Mouse (Mus musculus): ENCODE results near the gene AC170998.1.

The AC170998.1 gene

DNA sequence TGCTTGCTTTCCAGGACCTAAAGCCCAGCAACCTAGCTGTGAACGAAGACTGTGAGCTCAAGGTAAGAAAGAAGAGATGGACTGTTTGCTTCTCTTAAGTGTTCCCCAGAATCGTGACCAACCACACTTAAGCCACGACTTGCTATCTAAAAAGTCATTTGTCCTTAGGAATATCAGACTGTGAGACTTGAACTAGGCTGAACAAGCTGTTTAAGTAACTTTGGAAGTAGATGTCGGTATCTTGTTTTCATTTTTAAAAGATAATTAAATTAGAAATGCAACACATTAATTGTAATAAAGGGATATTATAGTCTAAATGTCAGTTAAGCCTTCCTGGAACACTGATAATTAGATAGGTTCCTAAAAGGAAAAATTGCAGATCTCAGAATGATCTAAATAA lies at the start of gene AC170998.1:
TSS of gene AC170998.1 (plus strand) at position 301 of the 400 bp plus-strand sequence.
- DNase-seq: no peak

DNA sequence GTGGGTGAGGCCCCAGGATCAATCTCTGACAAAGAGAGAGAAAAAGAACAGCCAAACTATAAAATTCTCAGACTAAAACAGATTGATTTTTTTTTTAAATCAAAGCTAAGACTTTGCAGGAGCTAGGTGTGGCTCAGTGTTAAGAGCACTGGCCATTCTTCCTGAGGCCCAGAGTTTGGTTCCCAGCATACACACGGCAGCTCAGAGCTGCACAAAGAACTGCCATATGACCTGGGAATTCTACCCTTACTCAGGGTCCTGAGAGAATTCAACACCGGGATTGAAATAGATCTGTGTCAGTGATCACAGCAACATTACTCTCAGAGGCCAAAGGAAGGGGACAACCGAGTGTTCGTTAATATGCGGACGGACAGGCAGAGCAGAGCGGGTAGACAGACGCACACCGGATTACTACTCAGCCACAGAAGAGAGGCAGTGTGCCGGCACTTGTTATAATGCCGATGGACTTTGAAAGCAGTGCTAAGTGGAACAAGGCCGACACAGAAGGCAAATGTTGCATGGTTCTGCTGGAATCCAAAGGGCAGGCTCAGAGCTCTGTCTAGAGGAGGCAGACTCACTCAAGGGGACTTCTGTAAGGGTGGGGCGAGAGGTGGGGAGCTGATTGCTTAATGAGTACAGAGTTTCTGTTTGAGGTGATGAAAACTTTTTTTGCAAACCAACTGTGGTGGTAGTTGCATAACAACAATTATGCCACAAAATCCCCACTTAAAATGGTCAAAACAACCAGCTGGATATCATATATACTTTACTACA lies 43.4 kb upstream of the AC170998.1 start:
- DNase-seq: peak; percentile 85

DNA sequence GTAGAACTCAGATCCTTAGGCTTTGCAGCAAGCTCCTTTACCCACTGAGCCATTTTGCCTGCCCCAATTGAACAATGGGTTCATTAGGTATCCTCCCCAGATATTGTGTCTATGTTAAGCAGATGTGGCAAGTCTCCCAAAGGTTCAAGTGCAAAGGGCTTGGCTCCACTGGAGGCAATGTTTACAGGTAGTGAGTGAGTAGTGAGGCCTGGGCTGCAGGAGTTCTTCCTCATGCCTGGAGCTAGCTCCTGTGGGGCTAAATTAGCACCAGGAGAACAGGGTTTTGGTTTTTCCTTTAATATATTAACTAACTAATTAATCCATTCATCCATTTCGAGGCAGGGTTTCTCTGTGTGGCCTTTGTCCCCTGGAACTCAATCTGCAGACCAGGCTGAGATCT lies 42.3 kb upstream of the AC170998.1 start:
- peak; percentile 85 for DNase-seq

DNA sequence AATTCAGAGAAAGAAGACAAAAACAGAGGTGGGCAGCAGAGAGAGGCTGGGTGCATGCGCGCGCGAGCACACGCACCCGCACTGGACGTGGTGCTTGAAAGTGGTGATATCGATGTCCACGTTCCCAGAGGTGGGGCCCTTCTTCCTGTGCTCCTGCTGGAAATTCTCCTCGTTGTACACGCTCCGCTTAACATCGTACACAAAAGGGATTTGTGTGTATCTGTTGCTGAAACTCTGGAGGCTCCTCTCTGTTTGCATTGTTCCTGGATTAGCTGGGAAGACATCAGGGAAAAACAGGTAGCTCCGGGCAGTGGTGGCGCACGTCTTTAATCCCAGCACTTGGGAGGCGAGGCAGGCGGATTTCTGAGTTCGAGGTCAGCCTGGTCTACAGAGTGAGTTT lies 41.3 kb upstream of the AC170998.1 start:
- DNase-seq: no peak

DNA sequence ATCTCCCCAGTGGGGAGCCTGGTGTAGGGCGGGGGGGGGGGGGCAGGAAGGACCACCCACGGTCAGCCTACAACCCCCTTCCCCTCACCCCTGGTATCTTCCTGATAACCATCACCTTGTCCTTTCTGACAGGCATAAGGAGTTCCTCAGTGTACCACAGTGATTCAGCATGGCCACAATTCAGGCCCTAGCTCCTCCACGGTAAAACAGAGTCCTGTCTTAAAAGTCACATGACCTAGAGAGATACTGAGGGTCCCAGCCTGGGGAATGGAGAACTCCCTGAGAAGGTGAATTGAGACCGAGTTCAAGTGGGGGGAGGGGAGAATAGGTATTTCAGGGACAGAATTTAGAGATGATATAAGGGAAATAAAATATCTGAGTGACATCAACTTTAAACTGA lies 38.5 kb upstream of the AC170998.1 start:
- DNase-seq: no peak

DNA sequence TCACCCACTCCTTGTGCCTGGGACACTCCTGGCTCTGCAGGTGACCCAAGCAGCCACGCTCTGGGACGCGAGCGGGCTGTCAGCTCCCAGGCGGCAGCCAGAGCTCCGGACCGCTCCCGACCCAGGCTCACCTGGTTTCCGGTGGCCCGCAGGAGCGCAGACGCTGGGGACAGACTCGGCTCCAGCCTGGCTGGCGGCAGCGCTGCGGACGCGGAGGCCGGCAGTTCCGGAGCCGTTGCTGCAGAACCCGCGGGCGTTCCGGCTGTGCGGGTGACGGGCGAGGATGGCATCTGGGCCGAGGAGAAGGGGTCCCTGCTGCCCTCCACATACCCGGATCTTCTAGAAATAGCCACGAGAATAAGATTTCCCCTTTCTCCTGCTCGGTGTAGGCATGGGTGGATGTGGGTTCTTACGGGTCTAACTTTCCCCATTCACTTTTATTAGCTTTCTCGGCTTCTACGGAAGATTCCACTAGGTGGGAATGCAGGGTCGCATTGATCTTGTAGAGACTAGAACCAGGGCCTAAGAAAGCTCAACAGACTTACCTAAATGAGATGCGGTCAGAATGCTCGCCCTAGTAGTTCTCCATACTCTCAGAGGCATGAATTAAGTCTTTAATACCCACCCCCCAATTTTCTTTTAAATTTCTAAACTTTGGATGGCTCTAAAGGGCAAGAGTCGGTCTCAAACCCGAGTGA lies 36.1 kb upstream of the AC170998.1 start, which contains the start of gene Slc26a8:
TSS of gene Slc26a8 (minus strand) at position 648 of the 698 bp plus-strand sequence.
- peak; percentile 38 for DNase-seq

DNA sequence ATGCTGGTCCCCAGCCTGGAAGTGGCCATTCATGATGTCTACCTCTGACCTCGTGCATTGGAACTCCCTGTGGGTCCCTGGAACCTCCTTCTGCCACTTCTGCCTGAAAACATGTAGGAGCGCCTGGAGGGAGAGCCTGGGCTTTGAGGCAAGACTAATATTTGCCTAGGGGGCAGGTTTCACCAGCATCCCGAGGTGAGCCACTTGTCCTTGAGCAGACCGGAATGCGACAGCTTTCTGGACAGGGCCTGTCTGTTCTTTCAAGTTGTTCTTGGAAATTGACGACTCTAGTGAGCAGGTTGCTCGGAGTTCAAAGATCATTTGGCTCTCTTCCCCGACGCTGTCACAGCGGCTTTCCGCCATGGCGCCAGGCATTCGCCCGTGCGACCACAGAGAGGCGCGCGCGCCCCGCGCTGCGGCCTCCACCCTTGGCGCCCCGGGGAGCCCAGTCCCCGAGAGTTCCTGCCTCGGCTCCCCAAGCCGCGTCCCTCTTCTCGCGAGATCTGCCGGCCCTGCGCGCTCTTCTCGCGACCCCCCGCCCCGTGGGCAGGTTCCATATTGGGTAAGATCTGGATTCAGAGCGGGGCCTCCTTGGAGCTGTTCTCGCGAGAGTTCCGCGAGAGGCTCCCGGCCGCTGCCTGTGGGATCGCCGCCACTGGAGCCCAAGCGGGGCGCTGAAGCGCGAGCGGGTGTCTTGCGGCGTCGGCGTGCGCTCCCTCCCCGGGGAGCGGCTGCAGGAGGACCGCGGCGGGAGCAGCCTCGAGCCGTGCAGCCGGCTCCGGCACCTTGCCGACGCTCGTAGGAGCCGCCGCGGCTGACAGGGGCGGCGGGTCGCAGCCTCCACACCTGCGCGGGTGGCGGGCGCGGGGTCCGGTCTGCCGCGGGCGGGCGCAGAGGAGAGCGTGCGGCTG lies 34.9 kb upstream of the AC170998.1 start, which contains the start of gene Mapk14:
TSS of gene Mapk14 (plus strand) at position 554 of the 911 bp plus-strand sequence.
- DNase-seq: peak; percentile 100

DNA sequence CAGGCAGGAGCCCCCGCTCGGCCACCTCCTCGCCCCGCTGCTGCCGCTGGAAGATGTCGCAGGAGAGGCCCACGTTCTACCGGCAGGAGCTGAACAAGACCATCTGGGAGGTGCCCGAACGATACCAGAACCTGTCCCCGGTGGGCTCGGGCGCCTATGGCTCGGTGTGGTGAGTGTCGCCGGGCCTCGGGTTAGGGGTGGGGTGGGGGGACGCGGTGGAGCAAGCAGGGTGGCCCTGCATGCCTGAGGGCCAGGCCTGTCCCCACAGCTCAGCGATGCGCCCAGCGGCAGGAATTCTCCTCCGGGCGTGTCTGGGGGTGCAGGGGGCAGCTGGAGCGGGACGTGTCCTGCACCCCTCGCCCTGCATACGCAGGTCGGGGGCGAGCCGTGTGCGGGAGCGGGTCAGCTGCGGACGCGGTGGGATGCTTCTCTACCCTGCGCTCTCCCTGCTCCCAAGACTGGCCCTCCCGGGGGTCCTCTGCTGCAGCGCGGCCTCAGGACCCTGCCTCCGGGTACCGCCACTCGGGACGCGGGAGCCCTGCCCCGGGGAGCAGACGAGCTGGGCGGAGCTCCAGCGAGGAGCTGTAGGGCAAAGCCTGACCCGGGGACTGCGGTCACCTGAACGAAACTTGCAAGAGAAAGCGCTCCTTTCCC lies 34.1 kb upstream of the AC170998.1 start:
- DNase-seq: peak; percentile 72

DNA sequence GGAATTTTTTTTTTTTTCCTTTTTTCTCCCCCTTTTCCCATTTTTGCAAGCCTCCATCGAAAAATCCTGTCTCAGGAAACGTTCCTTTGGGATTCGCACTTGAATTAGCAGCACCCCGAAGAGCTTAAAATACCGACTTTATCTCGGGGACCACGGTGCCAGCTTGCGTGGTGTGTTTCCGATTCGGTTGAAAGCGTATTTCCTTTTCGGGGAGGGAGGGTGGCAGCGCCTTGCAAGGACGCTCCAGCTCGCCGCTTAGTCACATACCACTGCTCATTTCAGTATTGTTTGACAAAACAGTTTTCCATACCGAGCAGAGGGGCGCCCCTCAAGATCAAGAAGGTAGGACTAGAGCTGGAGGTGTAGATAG lies 33.6 kb upstream of the AC170998.1 start:
- peak; percentile 43 for DNase-seq

DNA sequence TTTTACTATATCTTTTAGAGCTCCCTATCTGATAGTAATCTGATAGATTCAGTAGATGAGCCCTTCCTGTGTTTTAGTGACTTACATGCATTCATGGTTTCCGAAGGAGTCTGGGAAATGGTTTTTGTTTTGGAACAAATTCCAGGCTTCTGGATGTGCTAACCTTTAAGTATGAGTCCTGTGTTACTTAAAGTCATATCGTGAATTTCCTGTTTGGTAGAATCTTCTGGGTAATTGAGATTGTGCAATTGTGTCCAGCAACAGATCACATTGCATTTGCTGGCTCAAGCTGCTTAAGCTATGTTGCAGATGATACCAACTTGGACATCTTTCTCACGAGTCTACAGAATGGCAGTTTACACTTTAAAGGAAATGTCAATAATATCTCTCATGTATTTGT lies 32.8 kb upstream of the AC170998.1 start:
- no peak for DNase-seq

DNA sequence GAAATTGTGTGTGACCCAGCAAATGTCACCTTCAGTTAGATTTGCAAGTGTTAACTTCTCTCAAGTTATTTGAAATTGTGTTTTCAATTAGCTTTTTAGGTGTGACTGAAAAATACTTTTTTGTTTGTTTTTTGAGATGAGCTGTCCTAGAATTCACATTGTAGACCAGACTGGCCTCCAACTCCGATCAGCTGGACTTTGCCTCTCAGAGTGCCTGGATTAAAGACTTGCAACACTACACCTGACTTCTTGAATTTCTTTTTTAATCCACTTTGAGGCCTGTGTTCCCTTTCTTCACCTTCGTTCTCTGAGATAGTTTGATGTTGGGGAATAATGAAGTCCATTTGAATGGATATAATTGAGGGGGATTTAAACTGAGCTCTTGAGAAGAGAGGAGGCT lies 31.8 kb upstream of the AC170998.1 start:
- no peak for DNase-seq

DNA sequence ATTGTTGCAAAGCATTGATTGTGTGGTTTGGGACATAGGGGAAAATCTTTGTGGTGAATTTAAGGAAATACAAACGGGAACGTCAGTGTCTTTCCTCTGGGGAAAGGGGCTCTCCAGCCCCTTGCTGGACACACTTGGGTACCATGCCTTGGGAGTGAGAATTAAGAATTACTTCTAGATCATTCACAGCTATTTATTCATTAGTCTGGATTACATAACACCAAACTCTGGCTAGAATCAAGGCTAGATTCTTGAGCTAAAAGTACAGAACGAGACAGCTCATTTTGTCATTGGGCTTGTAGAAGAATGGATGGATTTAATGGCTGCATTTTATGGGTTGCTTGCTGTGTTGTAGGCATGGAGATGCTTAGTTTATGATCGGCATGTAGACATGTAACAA lies 31.1 kb upstream of the AC170998.1 start:
- no peak for DNase-seq

DNA sequence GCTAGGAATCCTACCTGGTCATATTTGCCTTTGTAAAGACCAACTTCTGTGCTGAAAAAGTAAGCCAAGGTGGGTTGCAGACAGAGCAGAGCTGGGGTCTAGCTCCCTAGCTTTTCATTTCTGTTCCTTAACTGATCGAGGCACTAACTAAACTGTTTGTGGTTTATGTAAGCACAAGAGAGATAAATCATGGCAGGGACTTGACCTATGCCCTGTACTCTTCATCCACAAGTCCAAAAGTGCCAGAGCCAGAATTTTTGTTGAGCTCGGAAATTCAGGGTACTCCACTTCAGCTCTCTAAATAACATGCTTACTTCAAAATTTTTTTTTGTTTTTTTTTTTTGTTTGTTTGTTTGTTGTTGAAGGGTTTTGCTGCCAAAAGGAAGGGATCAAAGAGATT lies 29.2 kb upstream of the AC170998.1 start:
- peak; percentile 67 for DNase-seq

DNA sequence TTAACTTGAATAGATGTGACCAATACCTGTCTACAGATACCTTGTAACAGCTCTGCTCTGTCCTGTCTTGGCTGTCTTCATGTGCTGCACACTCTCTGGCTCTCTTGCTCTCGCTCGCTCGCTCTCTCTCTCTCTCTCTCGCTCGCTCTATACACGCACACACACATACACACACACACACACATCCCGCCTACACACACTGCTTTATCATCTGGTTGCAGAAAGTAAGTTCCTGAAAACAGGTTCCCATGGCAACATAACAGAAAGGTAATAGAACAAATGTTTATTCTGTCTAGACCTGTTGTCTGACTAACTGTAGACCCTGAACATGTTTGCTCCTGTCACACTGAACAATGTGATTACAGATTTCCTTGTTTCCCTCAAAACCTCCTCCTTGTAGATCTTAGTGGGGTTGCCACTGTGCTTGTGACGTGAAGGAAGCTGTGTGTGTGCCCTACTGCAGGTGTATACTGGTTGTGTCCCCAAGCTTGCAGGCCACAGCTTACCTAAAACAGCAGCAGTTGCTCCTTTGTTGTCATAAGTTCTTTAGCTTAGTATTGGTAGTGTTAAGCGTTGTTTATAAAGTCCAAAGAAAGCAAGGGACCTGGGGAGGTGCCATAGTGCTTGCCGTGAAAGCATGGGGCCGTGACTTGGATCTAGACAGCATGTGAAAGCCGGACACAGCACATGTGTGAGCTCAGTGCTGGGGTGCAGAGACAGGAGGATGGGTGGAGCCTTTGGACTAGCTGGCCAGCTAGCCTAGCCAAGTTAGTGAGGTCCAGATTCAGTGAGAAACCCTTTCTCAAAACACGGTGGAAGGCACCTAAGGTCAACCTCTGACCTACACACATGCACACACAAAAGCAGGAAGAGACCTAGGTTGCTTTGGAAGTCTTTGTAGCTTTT lies 28.3 kb upstream of the AC170998.1 start:
- DNase-seq: no peak

DNA sequence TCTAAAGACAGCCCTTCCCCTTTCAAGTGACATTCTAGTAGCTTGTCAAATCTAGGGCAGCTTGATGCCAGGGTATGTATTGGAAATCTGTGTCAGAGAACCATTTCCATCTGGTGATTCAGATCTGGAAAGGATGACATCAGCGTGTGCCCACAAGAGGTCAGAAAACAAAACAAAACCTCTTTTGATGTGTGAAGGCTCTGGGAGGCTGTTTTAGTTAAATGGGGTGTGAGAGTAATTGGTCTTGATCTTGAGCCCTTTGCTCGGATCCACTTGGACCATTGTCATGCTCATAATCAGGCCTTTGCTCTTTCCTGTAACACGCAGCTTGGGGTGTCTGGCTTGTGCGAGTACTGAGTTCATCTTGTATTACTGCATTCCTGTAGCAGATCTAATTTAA lies 27.6 kb upstream of the AC170998.1 start:
- no peak for DNase-seq

DNA sequence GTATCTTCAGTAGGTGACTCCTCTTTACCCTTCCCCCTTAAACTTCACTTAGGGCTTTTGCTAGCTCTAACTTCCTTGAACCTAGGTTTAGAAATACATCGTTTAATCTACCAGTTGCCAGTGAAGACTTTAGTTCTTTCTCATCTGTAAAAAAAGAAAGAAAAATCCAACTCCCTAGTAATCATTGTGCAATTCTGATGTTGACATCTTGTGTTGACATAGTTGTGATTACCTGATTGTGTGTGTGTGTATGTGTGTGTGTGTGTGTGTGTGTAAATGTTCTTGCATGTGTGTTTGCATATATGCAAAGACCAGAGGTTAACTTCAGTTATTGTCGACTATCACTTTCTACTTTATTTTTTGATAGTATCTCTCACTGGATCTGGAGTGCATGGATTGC lies 27.2 kb upstream of the AC170998.1 start:
- no peak for DNase-seq

DNA sequence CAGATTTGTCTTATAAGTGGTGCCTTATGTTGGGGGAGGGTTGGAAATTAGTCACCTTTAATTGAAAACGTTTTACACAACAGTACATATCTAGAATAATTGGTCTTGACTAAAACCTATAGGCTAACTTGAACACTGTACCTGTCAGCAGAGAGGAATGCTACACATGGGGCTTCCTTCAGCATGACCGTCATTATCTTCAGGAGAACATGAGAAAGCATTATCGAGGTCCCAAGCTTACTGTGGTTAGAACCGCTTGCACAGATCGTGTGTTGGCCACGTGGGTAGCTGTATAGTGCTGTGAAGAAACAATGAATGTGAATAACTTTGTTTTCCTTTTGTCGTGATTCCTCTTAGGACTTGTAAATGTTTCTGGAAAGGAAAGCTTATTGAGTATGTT lies 26.1 kb upstream of the AC170998.1 start:
- no peak for DNase-seq

DNA sequence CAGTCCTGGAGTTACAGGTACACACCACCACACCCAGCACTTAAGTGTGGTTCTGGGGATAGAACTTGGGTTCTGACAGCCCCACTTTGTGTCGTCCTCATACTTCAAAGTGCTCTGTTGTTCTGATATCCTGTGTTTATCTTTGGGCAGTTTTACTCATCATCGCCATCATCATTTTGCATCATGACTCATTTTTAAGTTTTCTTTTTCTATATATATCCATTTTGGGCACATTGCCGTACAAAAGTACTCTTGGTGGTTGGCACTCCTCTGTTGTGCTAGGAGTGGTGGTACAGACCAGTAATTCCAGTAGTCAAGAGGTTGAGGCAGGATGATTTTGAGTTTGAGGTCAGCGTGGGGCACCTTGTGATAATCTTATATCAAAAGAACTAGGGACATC lies 24.7 kb upstream of the AC170998.1 start:
- no peak for DNase-seq

DNA sequence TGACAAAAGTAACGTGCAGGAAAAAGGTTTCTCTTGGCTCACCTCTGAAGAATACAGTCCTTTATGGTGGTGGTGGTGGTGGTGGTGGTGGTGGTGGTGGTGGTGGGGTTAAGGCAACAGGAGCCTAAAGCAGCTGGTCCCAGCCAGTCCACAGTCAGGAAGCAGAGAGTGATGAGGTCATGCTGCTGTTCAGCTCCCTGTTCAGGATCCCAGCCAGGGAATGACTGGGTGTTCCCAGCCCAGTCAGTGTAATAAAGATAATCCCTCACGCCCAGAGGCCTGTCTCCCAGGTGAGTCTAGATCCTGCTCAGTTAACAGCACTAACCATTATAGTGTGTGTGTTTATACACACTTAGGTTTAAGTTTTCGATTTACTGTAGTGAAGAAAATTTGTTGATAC lies 24.1 kb upstream of the AC170998.1 start:
- no peak for DNase-seq

DNA sequence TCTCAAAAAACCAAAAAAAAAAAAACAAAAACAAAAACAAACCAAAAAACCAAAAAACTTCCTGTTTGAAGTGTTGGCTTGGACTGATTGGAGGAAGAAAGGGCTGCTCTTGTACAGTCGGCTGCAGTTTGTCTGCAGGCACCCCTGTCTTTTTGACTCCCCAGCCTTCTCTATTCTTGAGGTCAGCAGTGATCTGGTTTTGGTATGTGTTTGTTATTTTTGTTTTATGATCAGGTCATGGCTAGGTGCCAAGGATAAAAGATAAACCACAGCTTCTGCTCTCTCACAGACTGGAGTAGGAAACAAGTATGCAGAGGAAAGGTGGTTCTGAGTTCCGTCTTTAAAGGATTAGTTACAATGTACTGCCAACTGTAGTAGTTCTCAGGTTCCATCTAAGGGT lies 23.2 kb upstream of the AC170998.1 start:
- no peak for DNase-seq

DNA sequence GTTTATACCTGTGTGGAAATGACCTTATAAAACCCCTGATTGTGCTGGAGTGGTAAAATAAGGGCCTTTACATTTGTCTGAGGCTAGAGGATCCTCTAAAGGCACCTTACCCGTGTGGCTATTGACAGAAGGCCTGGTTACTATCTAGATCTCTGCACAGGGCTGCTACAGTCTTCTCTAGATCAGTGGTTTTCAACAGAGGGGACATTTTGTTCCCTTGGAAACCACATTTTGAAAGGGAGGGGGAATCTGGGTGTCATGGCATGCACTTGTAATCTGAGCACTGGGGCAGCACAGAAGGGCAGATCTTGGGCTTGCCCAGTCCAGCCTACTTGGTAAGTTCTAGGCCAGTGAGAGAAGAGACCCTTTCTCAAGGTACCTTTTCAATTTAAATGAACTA lies 19.2 kb upstream of the AC170998.1 start:
- no peak for DNase-seq
